Mouse (Mus musculus) CD8-positive naive resting alpha-beta T cell, adult 2 months (primary cell): ENCODE results near the gene Dexi.

Source experiments
- DNase-seq, 2 experiments: peaks; one replicate each; pipeline ENCODE4 v3.0.0; 2022; ENCODE audit warnings: low read depth in 2 of 2, low spot score in 2 of 2

The Dexi gene

DNA sequence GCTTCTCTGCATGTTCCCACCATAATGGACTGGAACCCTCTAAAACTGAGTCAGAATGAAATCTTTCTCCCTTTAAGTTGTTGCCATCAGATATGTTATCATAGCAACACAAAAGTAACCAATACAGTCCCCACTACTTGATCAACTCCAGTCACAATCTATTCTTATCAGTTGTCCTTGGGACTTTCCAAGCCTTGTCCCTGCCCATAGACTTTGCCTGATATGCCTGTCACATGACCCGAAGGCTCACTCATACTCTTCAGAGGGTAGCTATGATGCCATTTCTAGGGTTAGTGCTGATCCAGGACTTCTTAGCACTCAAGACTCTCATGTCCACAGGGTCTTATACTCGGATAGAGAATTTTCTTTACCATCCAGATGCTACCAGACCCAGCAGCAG lies 82.7 kb downstream of the Dexi start:
- no peak for DNase-seq

DNA sequence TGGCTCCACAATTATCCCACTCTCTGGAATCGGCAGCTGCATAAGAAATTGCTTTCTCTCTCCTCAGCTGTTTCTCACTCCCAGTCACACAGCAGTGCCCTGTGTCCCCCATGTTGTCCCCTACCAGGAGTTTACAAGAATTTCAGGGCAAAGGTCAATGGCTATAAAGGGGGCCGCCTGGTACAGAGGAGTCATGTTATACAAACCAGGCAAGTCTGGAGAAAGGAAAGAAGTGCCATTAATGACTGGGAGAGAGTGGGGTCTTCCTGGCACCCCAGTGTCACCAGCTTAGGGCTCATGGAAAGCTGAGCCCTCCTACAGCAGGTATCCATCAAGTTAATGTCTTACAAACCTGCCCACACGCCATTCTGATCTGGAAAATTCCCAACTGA lies 88.3 kb downstream of the Dexi start:
- DNase-seq = no peak

DNA sequence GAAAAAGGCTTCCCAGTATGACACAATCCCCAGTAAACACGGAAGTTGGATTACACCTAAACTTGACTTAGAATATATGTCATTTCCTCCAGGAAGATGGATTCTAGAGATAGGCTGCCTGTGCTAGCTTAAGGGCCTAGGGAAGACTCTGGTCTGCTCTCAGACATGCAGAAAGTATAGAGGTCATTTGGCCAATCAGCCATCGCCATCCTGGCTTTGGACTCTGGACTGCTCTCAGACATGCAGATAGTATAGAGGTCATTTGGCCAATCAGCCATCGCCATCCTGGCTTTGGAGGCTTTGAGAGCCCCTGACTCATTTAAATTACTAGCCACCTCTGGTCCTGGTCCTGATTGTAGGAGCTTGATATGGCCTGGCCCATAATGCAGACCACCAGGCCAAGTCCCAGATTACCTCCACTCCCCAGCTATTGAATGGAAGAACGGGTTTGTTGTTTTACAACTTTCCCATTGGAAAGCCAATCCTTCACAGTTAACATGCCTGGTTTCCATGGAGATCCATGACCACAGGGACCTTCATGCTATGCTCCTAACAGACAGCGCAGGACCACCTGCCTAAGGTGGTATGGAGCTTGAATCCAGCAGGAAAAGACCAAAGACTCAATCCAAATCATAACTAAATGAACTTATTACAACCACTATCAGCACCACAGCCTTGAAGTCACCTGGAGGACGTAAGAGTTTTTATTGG lies 88.8 kb downstream of the Dexi start:
- DNase-seq = no peak
